Mouse (Mus musculus): ENCODE data around the gene Mip. TPM values are rescaled to one million over a fixed set of nuclear protein-coding genes. Genes with fewer than 3 reads are reported as not detected.

The Mip gene
- polyA plus RNA-seq (2014; fragmentation: Illumina TruSeq; extraction: RNeasy Lipid Tissue Mini Kit (QIAGEN cat#74804); ENCODE audit: low read depth, low replicate concordance) = not detected

DNA sequence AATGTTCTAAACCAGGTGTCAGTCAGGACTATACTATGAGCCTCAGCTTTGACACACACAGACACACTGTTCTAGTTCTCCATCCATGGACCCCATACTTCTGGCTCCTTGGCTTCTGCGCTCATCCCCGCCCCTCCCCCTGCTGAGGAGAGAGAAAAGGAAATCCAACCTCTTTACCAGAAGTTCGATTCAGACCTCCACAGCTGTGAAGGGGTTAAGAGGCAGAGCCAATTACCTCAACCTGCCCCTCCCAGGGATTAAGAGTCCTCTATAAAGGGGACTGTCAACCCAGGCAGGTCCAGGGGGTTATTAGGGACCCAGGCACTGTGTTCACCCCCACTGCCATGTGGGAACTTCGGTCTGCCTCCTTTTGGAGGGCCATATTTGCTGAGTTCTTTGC is at the start of gene Mip:
Mip (plus strand) TSS at position 301 of the 400 bp plus-strand sequence.

DNA sequence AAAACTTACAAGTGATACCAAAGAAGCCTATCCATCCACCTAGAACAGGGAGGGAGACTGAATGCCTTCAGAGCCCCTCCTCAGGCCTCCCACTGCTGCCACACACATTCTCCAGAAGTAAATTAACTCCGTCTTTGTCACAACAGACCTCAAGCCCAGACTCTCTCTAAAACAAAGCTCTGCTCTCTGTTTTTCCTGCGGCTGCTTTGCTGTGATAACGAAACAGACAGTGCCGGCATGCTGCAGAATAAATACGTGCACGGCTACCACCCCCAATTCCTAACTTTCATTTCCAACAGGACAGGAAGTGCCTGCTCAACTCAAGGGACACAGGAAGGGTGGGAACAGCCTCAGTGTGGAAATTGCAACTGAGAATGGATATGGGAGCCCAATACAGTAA is 45.6 kb upstream of the Mip start, which contains the start of gene Rbms2:
Rbms2 (minus strand) TSS at position 309 of the 400 bp plus-strand sequence.

DNA sequence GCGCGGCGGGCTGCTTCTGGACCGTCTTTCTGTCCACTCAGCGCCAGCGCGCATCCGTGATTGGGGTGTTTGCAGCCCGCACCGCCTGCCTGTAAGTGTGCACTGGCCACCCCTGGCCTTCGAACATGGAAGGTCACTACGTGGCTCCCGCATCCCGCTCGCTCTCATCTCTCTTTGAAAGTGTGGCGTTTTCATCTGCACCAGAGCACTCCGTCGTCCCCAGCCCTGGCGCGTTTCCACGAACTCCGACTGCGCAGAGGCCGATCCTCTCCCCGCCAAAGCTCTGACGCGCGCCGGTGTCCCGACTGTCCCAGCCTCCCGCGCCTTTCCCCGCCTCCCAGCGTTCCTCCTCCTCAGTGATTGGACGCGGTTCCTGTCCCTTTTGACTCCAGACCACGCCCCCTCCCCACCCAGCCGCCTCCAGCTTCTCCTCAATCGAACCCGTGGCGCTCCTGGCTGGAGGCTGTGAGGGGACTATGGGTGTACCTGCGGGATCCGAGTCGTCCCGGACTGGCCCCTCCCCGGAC is 31.6 kb upstream of the Mip start, which contains the start of gene Gls2:
Gls2 (plus strand) TSS at position 434 of the 527 bp plus-strand sequence.

DNA sequence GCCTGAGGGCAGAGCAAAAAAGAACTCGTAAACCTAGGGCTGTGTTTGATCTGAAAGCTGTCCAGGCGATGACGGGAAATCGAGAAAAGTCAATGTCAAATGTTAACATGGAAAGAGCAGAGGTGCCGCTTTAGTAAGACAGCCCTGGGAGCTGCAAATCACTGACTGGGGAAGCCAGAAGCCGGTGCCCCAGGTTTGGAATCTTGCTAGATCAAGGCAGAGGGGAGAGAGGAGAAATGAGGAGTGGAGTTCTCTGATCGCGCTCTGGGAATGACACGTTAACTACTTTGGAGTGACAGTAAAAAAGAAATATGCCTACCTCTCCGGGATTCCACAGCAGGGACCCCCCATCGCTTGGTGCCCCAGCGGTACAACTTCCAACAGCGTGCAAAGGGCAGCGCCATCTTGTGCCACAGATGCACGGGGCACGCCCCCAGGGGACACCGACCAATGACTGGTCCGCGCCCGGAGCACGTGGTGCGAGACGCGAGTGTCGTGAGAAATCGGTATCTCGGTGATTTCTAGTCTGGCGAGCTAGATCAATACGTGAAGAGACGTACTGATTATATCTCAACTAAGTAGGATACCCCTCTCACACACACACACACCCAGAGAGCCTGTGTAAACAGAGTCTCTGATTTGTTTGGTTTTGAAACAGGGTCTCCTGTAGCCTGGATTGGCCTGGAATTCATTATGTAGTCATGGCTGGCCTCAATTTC is 14.1 kb upstream of the Mip start, which contains the start of gene Spryd4:
Spryd4 (minus strand) TSS at position 418 of the 719 bp plus-strand sequence.

DNA sequence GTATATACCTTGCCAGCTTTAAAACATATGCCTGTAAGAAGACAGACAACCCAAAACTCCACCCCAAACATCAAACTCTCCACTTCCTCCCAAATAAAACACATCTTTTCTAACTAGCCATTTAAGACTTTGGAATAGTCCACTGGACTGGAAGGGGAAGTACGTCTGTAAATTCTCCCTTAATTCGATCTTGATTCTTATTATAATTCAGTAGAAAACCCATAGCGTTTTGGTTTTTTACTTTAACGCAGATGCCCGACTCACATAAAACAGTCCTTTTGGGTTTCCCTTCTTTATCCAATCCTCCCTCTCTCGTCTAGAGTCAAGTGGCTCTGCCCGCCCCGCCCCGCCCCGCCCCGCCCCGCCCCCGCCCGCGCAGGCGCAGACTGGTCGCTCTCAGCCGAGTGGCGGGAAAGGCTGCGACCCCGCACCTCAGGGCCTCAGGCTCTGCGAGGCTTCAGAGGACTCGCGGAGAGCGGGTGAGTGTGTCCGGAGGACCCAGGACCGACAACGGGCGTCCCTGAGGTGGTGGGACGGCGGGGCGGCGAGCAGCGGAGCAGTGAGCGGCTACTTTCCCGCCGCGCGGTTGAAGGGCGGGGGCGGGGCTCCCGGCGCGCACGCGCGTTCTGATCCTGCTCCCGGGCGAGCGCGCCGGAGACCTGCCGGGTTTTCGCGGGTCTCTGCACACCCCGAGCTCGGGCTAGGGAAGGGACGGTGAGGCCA is 6.2 kb downstream of the Mip start, which contains the start of gene Timeless:
Timeless (plus strand) TSS at position 369 of the 723 bp plus-strand sequence.

DNA sequence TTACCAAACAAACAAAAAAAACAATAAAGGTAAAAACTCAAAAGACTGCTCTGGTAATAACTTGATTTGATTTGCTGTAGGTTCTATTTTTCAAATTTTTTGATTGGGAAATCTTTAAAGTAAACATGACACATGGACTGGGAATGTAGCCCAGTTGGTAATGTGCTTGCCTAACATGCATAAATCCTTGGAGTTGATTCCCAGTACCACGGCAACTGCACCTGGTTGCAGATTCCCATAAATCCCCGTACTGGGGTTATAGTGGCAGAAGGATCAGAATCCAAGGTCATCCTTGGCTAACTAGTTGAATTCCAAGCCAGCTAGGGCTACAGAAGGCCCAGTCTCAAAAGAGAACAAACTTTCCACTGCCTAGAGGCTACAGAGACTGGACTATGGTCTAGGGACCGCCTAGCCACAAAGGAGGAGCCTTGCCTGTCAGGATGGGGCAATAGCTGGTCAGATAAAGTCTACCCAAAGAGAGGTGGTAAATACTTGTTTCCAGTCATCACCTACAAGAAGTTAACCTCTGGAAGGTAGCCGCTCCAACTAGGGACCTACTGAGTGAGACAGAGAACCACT is 28.1 kb downstream of the Mip start, which contains the start of gene Apon:
Apon (plus strand) TSS at position 420 of the 579 bp plus-strand sequence.

DNA sequence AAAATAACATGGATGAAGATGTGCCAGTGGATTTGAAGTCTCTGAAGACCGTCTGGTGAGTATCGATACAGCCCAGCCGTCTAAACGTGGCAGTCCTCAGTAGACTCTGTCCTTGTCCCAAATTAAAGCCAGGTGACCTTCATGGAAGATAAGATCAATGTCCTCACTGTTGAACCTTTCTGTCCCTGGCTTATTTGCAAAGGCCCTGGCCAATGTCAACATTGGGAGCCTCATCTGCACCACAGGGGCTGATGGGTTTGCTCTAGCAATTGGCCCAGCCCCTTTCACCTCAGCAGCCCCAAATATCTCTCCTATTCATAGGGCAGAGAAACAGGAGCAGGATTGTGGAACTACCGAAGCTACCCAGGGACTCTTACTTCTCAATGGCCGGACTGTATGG is 42.7 kb downstream of the Mip start, which contains the start of gene Apof:
Apof (plus strand) TSS at position 301 of the 400 bp plus-strand sequence.

DNA sequence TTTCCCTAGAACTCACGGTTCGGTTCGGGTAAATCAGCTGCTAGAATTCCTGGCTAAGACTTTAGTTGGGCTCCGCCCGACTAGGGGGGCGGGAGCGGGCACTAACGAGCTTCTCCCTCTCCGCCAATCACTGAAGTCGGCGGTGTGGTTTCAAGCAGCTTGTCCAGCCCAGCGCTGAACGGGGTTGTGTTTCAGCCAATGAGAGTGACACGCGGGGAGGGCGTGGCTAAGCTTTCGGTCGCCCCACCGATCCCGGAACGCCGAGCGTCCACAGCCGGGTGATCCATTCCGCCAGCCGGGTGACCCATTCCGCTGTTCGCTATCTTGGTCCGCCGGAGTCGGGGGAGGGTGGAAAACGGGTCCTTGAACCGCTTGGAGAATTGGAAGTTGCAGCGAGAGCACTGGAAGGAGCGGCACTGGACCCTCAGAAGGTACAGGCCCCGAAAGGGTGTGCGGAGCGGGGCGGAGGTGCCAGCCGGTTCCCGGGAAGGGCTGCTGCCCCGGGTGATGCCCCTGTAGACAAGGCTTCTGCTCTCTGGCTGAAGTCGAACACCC is 44.7 kb downstream of the Mip start, which contains the start of gene Stat2:
Stat2 (plus strand) TSS at position 273 of the 555 bp plus-strand sequence.

Other genes starting within 250 kb of the Mip start
- not detected for gene Hsd17b6, start 218.2 kb upstream of the Mip start, polyA plus RNA-seq (2014; fragmentation: Illumina TruSeq; extraction: RNeasy Lipid Tissue Mini Kit (QIAGEN cat#74804); ENCODE audit: low read depth, low replicate concordance)
- 3.7 TPM for gene Prim1, start 210.7 kb upstream of the Mip start, polyA plus RNA-seq (2014; fragmentation: Illumina TruSeq; extraction: RNeasy Lipid Tissue Mini Kit (QIAGEN cat#74804); ENCODE audit: low read depth, low replicate concordance)
- gene Naca, start 190.3 kb upstream of the Mip start, polyA plus RNA-seq (2014; fragmentation: Illumina TruSeq; extraction: RNeasy Lipid Tissue Mini Kit (QIAGEN cat#74804); ENCODE audit: low read depth, low replicate concordance) = 662 TPM
- 93.0 TPM for gene Ptges3, start 166.9 kb upstream of the Mip start, polyA plus RNA-seq (2014; fragmentation: Illumina TruSeq; extraction: RNeasy Lipid Tissue Mini Kit (QIAGEN cat#74804); ENCODE audit: low read depth, low replicate concordance)
- gene Atp5b, start 142.6 kb upstream of the Mip start, polyA plus RNA-seq (2014; fragmentation: Illumina TruSeq; extraction: RNeasy Lipid Tissue Mini Kit (QIAGEN cat#74804); ENCODE audit: low read depth, low replicate concordance) = 7,621 TPM
- gene Baz2a, start 134.3 kb upstream of the Mip start, polyA plus RNA-seq (2014; fragmentation: Illumina TruSeq; extraction: RNeasy Lipid Tissue Mini Kit (QIAGEN cat#74804); ENCODE audit: low read depth, low replicate concordance) = 18.2 TPM
- gene Rbms2, start 45.5 kb upstream of the Mip start, polyA plus RNA-seq (2014; fragmentation: Illumina TruSeq; extraction: RNeasy Lipid Tissue Mini Kit (QIAGEN cat#74804); ENCODE audit: low read depth, low replicate concordance) = 72.7 TPM
- gene Gls2, start 31.4 kb upstream of the Mip start, polyA plus RNA-seq (2014; fragmentation: Illumina TruSeq; extraction: RNeasy Lipid Tissue Mini Kit (QIAGEN cat#74804); ENCODE audit: low read depth, low replicate concordance) = 1.4 TPM
- gene Spryd4, start 14.0 kb upstream of the Mip start, polyA plus RNA-seq (2014; fragmentation: Illumina TruSeq; extraction: RNeasy Lipid Tissue Mini Kit (QIAGEN cat#74804); ENCODE audit: low read depth, low replicate concordance) = 36.7 TPM
- gene Timeless, start 6.2 kb downstream of the Mip start, polyA plus RNA-seq (2014; fragmentation: Illumina TruSeq; extraction: RNeasy Lipid Tissue Mini Kit (QIAGEN cat#74804); ENCODE audit: low read depth, low replicate concordance) = 14.8 TPM
- not detected for gene Apon, start 28.3 kb downstream of the Mip start, polyA plus RNA-seq (2014; fragmentation: Illumina TruSeq; extraction: RNeasy Lipid Tissue Mini Kit (QIAGEN cat#74804); ENCODE audit: low read depth, low replicate concordance)
- 0.73 TPM for gene Apof, start 42.8 kb downstream of the Mip start, polyA plus RNA-seq (2014; fragmentation: Illumina TruSeq; extraction: RNeasy Lipid Tissue Mini Kit (QIAGEN cat#74804); ENCODE audit: low read depth, low replicate concordance)
- gene Stat2, start 44.7 kb downstream of the Mip start, polyA plus RNA-seq (2014; fragmentation: Illumina TruSeq; extraction: RNeasy Lipid Tissue Mini Kit (QIAGEN cat#74804); ENCODE audit: low read depth, low replicate concordance) = 13.2 TPM
- not detected for gene Il23a, start 72.9 kb downstream of the Mip start, polyA plus RNA-seq (2014; fragmentation: Illumina TruSeq; extraction: RNeasy Lipid Tissue Mini Kit (QIAGEN cat#74804); ENCODE audit: low read depth, low replicate concordance)
- gene Pan2, start 77.5 kb downstream of the Mip start, polyA plus RNA-seq (2014; fragmentation: Illumina TruSeq; extraction: RNeasy Lipid Tissue Mini Kit (QIAGEN cat#74804); ENCODE audit: low read depth, low replicate concordance) = 14.4 TPM
- 64.0 TPM for gene Cnpy2, start 96.6 kb downstream of the Mip start, polyA plus RNA-seq (2014; fragmentation: Illumina TruSeq; extraction: RNeasy Lipid Tissue Mini Kit (QIAGEN cat#74804); ENCODE audit: low read depth, low replicate concordance)
- gene Cs, start 111.9 kb downstream of the Mip start, polyA plus RNA-seq (2014; fragmentation: Illumina TruSeq; extraction: RNeasy Lipid Tissue Mini Kit (QIAGEN cat#74804); ENCODE audit: low read depth, low replicate concordance) = 1,135 TPM
- 389 TPM for gene Coq10a, start 143.2 kb downstream of the Mip start, polyA plus RNA-seq (2014; fragmentation: Illumina TruSeq; extraction: RNeasy Lipid Tissue Mini Kit (QIAGEN cat#74804); ENCODE audit: low read depth, low replicate concordance)
- 30.7 TPM for gene Ankrd52, start 151.3 kb downstream of the Mip start, polyA plus RNA-seq (2014; fragmentation: Illumina TruSeq; extraction: RNeasy Lipid Tissue Mini Kit (QIAGEN cat#74804); ENCODE audit: low read depth, low replicate concordance)
- not detected for gene Slc39a5, start 175.4 kb downstream of the Mip start, polyA plus RNA-seq (2014; fragmentation: Illumina TruSeq; extraction: RNeasy Lipid Tissue Mini Kit (QIAGEN cat#74804); ENCODE audit: low read depth, low replicate concordance)
- gene Nabp2, start 185.7 kb downstream of the Mip start, polyA plus RNA-seq (2014; fragmentation: Illumina TruSeq; extraction: RNeasy Lipid Tissue Mini Kit (QIAGEN cat#74804); ENCODE audit: low read depth, low replicate concordance) = 46.9 TPM
- gene Rnf41, start 185.8 kb downstream of the Mip start, polyA plus RNA-seq (2014; fragmentation: Illumina TruSeq; extraction: RNeasy Lipid Tissue Mini Kit (QIAGEN cat#74804); ENCODE audit: low read depth, low replicate concordance) = 15.0 TPM
- 56.7 TPM for gene Smarcc2, start 233.4 kb downstream of the Mip start, polyA plus RNA-seq (2014; fragmentation: Illumina TruSeq; extraction: RNeasy Lipid Tissue Mini Kit (QIAGEN cat#74804); ENCODE audit: low read depth, low replicate concordance)